Mouse (Mus musculus) hindbrain, embryonic 13.5 days (tissue): ENCODE measurements at regions not wholly inside any gene's neighbourhood (a gene's known extent, or its start where the extent isn't known, plus 50 kb on each side); places are given as distances from the start of the nearest gene placed in this dataset.

Source experiments
- ATAC-seq: fragments of 200-750 bp; cut with Nextera tagmentation; 2 replicates; pipeline ENCODE4 v1.8.0; 2017; ENCODE audit warnings: moderate TSS enrichment; ENCODE audit not compliant: low FRiP score
- H3K27ac ChIP-seq: fragments of 300-500 bp; sonication (generic); 2 replicates; pipeline ENCODE4 v1.5.1; 2015; ENCODE audit warnings: inconsistent platforms, mild to moderate bottlenecking, moderate library complexity
- H3K27me3 ChIP-seq: fragments of 300-500 bp; sonication (generic); 2 replicates; pipeline ENCODE4 v1.6.1; 2015; ENCODE audit warnings: mild to moderate bottlenecking, inconsistent platforms
- H3K36me3 ChIP-seq: fragments of 300-500 bp; sonication (generic); 2 replicates; pipeline ENCODE4 v1.6.1; 2015; ENCODE audit warnings: mild to moderate bottlenecking, inconsistent platforms
- H3K4me1 ChIP-seq: fragments of 300-500 bp; sonication (generic); replicated peaks from 2 replicates; pipeline ENCODE4 v1.6.1; 2015; ENCODE audit warnings: inconsistent platforms
- H3K4me2 ChIP-seq: fragments of 300-500 bp; sonication (generic); 2 replicates; pipeline ENCODE4 v1.6.1; 2015; ENCODE audit warnings: inconsistent platforms, mild to moderate bottlenecking, moderate library complexity
- H3K4me3 ChIP-seq: fragments of 300-500 bp; sonication (generic); 2 replicates; pipeline ENCODE4 v1.5.1; 2015; ENCODE audit warnings: mild to moderate bottlenecking, inconsistent platforms
- H3K9ac ChIP-seq: fragments of 300-500 bp; sonication (generic); 2 replicates; pipeline ENCODE4 v1.6.1; 2015; ENCODE audit warnings: mild to moderate bottlenecking, inconsistent platforms
- H3K9me3 ChIP-seq: fragments of 300-500 bp; sonication (generic); 2 replicates; pipeline ENCODE4 v1.6.1; 2016; ENCODE audit warnings: inconsistent platforms
- WGBS: fragments of 180-500 bp; shearing (Covaris S2); methylation state at CpG from one replicate; pipeline ENCODE4 v1.1.7; 2015; 5-methylcytosine and 5-hydroxymethylcytosine counted together

DNA sequence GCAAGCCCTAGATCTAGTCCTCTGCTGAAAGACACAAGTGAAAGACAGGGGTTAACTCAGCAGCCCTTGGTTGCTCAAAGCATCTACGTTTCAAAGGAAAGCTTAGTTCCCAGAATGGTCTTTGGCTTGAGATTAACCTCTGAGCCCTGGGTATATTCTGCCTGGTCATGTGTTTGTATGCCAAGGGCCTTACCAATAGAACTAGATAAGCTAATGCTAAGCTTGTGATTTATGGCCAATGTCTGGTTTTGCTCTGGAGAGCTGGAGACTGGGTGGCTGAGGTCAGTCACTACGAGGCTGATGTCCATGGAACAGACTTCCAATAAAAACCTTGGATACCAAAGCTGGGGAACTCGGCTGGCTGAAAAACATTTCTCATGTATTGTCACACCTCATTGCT lies 58.1 kb upstream of the Ankrd55 start:
- Histone ChIP-seq H3K4me3 (no peak overlapping the region), H3K4me1 (no peaks in the 10 kb centered on the region), H3K36me3 (no peaks in the 10 kb centered on the region), H3K4me2 (no peak overlapping the region), H3K27me3 (no peaks in the 10 kb centered on the region), H3K9me3 (no peaks in the 10 kb centered on the region), H3K27ac (no peak overlapping the region), H3K9ac (no peak overlapping the region)
- 78% methylated on average over 3 of the region's 3 CpGs for WGBS
- no peak for ATAC-seq

DNA sequence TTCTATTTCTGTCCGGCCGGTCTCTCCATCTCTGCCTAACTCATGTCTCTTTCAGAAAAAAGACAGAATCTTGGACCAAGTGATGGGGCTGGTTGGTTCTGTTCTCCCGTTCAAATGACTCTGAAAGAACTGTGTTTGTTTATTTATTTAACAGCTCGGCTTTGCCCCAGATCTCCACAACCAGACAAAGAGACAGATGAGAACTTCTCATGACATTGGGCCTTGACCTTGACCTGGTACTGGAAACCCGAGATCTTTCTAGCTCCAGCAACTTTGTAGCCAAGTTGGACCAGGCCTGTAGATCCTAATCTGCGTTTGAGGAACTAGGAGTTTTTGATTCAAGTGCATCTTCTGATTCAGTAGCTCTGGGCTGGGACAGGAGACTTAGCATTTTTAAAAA lies 53.6 kb upstream of the Ankrd55 start:
- WGBS = 84% methylated on average over 6 of the region's 6 CpGs
- no peak for ATAC-seq
- Histone ChIP-seq H3K4me2 (no peak overlapping the region), H3K27me3 (peaks cover 28% of the 10 kb centered on the region), H3K9ac (no peak overlapping the region), H3K4me1 (no peaks in the 10 kb centered on the region), H3K36me3 (no peaks in the 10 kb centered on the region), H3K9me3 (no peaks in the 10 kb centered on the region), H3K4me3 (no peak overlapping the region), H3K27ac (no peak overlapping the region)

DNA sequence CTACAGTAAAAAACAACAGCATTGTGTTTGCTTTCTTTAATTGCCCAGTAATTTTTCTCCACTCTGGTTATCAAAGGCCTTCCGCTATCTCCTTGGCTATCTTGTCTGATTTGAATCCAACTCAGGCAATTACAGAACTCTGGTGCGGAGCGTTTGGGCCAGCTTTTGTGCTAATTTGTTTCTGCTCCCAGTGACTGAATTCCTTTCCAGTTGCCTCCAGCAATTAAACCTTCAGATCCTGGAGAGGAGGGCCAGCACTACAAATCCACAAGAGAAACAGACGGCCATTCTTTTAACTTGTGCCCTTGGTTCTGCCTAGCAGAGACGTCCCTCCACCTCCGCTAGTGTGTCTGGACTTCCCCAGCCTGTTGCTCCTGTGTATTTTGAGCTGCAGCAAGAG lies 51.3 kb upstream of the Ankrd55 start:
- 75% methylated on average over 6 of the region's 6 CpGs for WGBS

DNA sequence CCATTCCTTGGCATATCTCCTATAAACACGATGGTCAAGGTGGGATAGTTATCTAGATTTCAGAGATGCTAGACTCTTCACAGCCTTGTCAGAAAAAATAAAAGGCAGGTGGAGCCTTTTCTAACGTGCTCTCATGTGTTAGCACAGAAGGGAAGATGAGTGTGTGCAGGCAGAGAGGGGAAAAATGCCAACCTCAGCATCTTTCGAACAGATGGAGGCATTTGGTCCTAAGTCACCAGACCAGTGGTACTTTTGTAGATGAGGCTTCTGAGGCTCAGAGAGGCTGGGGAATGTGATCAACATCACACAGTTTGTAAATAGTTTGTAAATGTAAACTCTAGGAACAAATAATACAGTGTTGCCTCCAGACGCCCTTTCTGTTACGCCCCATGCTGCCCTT lies 50.9 kb upstream of the Ankrd55 start:
- no peaks in the 10 kb centered on the region for H3K9me3 ChIP-seq
- ATAC-seq = no peak
- no peak overlapping the region for H3K27ac ChIP-seq
- WGBS = 76% methylated on average over 5 of the region's 5 CpGs
- H3K4me3 ChIP-seq = no peak overlapping the region
- H3K4me2 ChIP-seq = no peak overlapping the region
- H3K9ac ChIP-seq = no peak overlapping the region
- H3K4me1 ChIP-seq = peaks cover 11% of the 10 kb centered on the region
- no peaks in the 10 kb centered on the region for H3K36me3 ChIP-seq
- peaks cover 43% of the 10 kb centered on the region for H3K27me3 ChIP-seq

More for the DNA sequence above, 51.3 kb upstream of the Ankrd55 start:
- Histone ChIP-seq H3K9ac (no peak overlapping the region), H3K27me3 (peaks cover 42% of the 10 kb centered on the region), H3K9me3 (no peaks in the 10 kb centered on the region), H3K27ac (no peak overlapping the region), H3K4me2 (no peak overlapping the region), H3K4me3 (no peak overlapping the region), H3K4me1 (peaks cover 10% of the 10 kb centered on the region), H3K36me3 (no peaks in the 10 kb centered on the region)
- no peak for ATAC-seq

DNA sequence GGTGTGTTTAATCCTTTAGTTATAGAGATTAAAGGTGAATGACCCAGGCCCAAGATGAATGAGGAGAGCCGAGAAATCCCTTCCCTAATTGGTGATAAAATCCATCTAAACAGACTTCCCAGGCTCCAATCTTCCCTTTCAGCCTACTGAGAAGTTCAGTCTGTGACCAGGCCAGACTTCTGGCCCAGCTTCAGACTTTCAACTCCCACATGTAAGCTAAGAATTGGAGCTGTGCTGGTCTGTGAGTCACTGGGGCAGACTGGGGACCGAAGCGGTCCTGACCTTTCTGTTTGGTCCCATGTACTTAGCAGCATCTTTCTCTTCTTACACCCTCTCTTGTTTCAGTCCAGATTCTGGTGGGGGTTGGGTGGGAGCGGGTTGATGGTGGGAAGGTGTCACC lies 50.3 kb upstream of the Ankrd55 start:
- no peak overlapping the region for H3K4me2 ChIP-seq
- no peaks in the 10 kb centered on the region for H3K36me3 ChIP-seq
- WGBS = 77% methylated on average over 4 of the region's 4 CpGs
- H3K9me3 ChIP-seq = no peaks in the 10 kb centered on the region
- H3K4me3 ChIP-seq = no peak overlapping the region
- peaks cover 11% of the 10 kb centered on the region for H3K4me1 ChIP-seq
- H3K9ac ChIP-seq = no peak overlapping the region
- H3K27ac ChIP-seq = no peak overlapping the region
- ATAC-seq = no peak
- peaks cover 44% of the 10 kb centered on the region for H3K27me3 ChIP-seq
